Mouse (Mus musculus) macrophage (primary cell): ENCODE results near the gene Iqcf1. TPM values are rescaled to one million over a fixed set of nuclear protein-coding genes. Genes with fewer than 3 reads are reported as not detected.
"Not testable (repeated sequence)": the region's sequence is repeated elsewhere in the genome, so short reads cannot be mapped to it uniquely, and the experiment has no call there.

Experiments used
- H3K27ac ChIP-seq: fragments of 350-480 bp; formaldehyde crosslinking; 2 replicates; pipeline ENCODE4 v1.9.0; 2021
- H3K36me3 ChIP-seq: fragments of 350-480 bp; formaldehyde crosslinking; 2 replicates; pipeline ENCODE4 v1.9.0; 2021; ENCODE audit errors: inconsistent target
- H3K4me3 ChIP-seq: fragments of 350-480 bp; formaldehyde crosslinking; 2 replicates; pipeline ENCODE4 v1.9.0; 2021; ENCODE audit errors: inconsistent target
- H3K79me2 ChIP-seq: fragments of 350-480 bp; formaldehyde crosslinking; 2 replicates; pipeline ENCODE4 v1.9.0; 2021; ENCODE audit errors: inconsistent target
- WGBS: methylation state at CpG from one replicate; pipeline ENCODE4 v1.1.7; 2026; ENCODE audit warnings: inconsistent platforms; ENCODE audit not compliant: missing documents; 5-methylcytosine and 5-hydroxymethylcytosine counted together
- polyA plus RNA-seq: library from polyadenylated mRNA; stranded (reverse); fragments of 250-400 nt; gene quantifications from 3 replicates; pipeline ENCODE4 v1.2.4, GENCODE M21; 2018; ENCODE audit warnings: inconsistent platforms

Iqcf1 gene
- polyA plus RNA-seq, 1 experiment from 2014 or later = not detected

GRCm38 (mm10) chr9:106483136-106483535, 16.6 kb upstream of the Iqcf1 start:
- Histone ChIP-seq H3K4me3 (no peak overlapping the region), H3K27ac (no peak overlapping the region), H3K36me3 (peaks cover 36% of the 10 kb centered on the region; the same call in 1 of the 2 replicates), H3K79me2 (peaks cover 18% of the 10 kb centered on the region)
- 97% methylated on average over 10 of the region's 10 CpGs for WGBS

DNA sequence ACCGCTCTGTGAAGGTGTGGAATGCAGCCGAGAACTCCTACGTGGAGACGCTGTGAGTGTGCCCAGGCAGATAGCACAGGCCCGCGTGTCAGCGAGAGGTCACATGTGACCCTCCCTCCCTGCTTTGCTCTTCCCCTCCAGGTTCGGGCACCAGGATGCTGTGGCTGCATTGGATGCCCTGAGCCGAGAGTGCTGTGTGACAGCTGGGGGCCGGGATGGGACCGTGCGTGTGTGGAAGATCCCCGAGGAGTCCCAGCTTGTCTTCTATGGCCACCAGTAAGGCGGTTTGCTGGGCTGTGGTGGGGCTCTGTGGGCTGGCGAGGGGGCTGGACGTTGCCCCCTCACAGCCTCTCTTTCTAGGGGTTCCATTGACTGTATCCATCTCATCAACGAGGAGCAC, 16.2 kb upstream of the Iqcf1 start:
- Histone ChIP-seq H3K27ac (no peak overlapping the region), H3K79me2 (peaks cover 13% of the 10 kb centered on the region), H3K36me3 (peaks cover 36% of the 10 kb centered on the region; the same call in 1 of the 2 replicates), H3K4me3 (no peak overlapping the region)
- 97% methylated on average over 17 of the region's 17 CpGs for WGBS

GRCm38 (mm10) chr9:106485076-106485475, 14.7 kb upstream of the Iqcf1 start:
- Histone ChIP-seq H3K27ac (no peak overlapping the region), H3K36me3 (peaks cover 36% of the 10 kb centered on the region; the same call in 1 of the 2 replicates), H3K79me2 (no peaks in the 10 kb centered on the region; the same call in 1 of the 2 replicates), H3K4me3 (no peak overlapping the region)
- 94% methylated on average over 10 of the region's 10 CpGs for WGBS

- not testable (repeated sequence) for H3K4me3 ChIP-seq, H3K27ac ChIP-seq, H3K79me2 ChIP-seq
- 97% methylated on average over 6 of the region's 6 CpGs for WGBS
- H3K36me3 ChIP-seq = peaks cover 26% of the 10 kb centered on the region; the same call in 1 of the 2 replicates
Measured at GRCm38 (mm10) chr9:106487602-106488001, 12.2 kb upstream of the Iqcf1 start.

- H3K36me3 ChIP-seq = no peaks in the 10 kb centered on the region
- no peaks in the 10 kb centered on the region for H3K79me2 ChIP-seq
- H3K27ac ChIP-seq = no peak overlapping the region
- 91% methylated on average over 22 of the region's 22 CpGs for WGBS
- H3K4me3 ChIP-seq = no peak overlapping the region
Measured at GRCm38 (mm10) chr9:106501846-106502245, 2.1 kb downstream of the Iqcf1 start.

GRCm38 (mm10) chr9:106504246-106504645, 4.5 kb downstream of the Iqcf1 start:
- WGBS = 90% methylated on average over 6 of the region's 6 CpGs
- Histone ChIP-seq H3K79me2 (no peaks in the 10 kb centered on the region), H3K36me3 (no peaks in the 10 kb centered on the region), H3K27ac (no peak overlapping the region), H3K4me3 (no peak overlapping the region)

DNA sequence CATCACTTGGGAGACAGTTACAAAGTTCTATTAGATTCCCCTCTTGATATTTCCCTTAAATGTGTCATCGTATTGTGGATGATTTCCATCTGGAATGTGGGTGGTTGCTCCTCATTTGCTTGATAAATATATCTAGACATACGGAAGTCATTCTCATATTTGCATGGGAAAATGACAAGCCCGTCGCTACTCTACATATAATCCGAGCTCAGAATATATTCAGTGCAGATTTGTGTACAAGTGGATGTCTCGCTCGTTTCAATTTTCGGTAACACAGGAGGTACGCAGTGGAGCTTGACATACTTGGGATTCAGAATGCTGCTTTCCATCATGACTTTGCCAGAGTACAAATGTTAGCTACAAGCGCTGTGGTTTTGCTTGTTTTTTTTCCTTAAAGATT, 9.6 kb downstream of the Iqcf1 start:
- Histone ChIP-seq H3K27ac (no peak overlapping the region), H3K36me3 (no peaks in the 10 kb centered on the region), H3K79me2 (no peaks in the 10 kb centered on the region), H3K4me3 (no peak overlapping the region)
- WGBS = 93% methylated on average over 10 of the region's 10 CpGs

GRCm38 (mm10) chr9:106512729-106513450, 13.1 kb downstream of the Iqcf1 start:
- no peak overlapping the region for H3K27ac ChIP-seq
- no peak overlapping the region for H3K4me3 ChIP-seq
- H3K36me3 ChIP-seq = no peaks in the 10 kb centered on the region
- H3K79me2 ChIP-seq = no peaks in the 10 kb centered on the region
- WGBS = 53% methylated on average over 13 of the region's 13 CpGs

- Histone ChIP-seq H3K79me2 (no peaks in the 10 kb centered on the region), H3K4me3 (no peak overlapping the region), H3K36me3 (no peaks in the 10 kb centered on the region), H3K27ac (no peak overlapping the region)
- WGBS = 72% methylated on average over 5 of the region's 6 CpGs
Measured at GRCm38 (mm10) chr9:106513566-106513965, 13.8 kb downstream of the Iqcf1 start.

GRCm38 (mm10) chr9:106514273-106514672, 14.5 kb downstream of the Iqcf1 start, which contains the start of gene Iqcf5:
Iqcf5 (plus strand) TSS chr9:106514573.
- Histone ChIP-seq H3K27ac (no peak within 1 kb of the TSS), H3K36me3 (no peaks in the 10 kb centered on the region), H3K4me3 (no peak within 1 kb of the TSS), H3K79me2 (no peaks in the 10 kb centered on the region)
- 90% methylated on average over 4 of the region's 4 CpGs for WGBS

- no peaks in the 10 kb centered on the region for H3K79me2 ChIP-seq
- 68% methylated on average over 2 of the region's 2 CpGs for WGBS
- H3K36me3 ChIP-seq = no peaks in the 10 kb centered on the region
- H3K27ac ChIP-seq = no peak overlapping the region
- no peak overlapping the region for H3K4me3 ChIP-seq
Measured at GRCm38 (mm10) chr9:106519433-106519832, 19.7 kb downstream of the Iqcf1 start.

DNA sequence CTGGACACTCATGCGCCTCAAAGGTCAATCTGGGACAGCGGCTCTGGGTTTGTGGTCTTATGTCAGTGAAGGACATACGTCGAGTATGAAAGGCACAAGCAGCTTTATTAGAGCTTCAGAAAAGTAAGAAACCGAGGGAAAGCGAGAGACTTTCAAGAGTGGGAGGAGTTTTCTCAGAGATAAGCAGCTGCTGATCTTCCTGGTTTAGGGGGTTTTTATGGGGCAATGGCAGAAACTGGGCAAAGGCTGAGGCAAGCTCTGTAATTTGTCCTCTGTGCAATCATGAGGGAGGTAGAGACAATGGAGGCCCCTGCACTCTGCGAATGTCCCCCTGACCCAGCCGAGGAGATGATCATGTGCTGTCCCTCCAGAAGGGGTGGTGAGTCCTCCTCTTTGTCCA, 20.1 kb downstream of the Iqcf1 start:
- H3K27ac ChIP-seq = no peak overlapping the region
- WGBS = 74% methylated on average over 8 of the region's 8 CpGs
- no peak overlapping the region for H3K4me3 ChIP-seq
- no peaks in the 10 kb centered on the region for H3K79me2 ChIP-seq
- no peaks in the 10 kb centered on the region for H3K36me3 ChIP-seq

DNA sequence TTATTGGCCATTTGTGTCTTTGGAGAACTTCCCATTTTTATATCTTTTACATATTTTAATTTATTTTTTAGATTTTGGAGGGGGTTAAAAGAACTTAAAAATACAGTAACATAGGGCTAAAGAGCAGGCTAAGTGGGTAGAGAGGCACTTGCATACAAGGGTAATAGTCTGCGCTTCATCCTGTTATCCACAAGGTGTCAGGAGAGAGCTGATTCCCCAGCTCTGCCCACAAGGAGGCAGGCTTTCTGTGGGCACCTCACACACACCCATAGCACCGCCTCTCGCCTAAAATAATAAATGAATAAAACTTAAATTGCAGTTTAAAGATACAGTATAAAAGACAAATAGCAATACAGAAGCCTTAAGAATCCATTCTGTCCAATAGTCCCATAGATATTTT, 32.1 kb downstream of the Iqcf1 start:
- H3K79me2 ChIP-seq = no peaks in the 10 kb centered on the region
- no peaks in the 10 kb centered on the region for H3K36me3 ChIP-seq
- WGBS = 13% methylated on average over 3 of the region's 3 CpGs
- H3K27ac ChIP-seq = no peak overlapping the region
- no peak overlapping the region for H3K4me3 ChIP-seq

DNA sequence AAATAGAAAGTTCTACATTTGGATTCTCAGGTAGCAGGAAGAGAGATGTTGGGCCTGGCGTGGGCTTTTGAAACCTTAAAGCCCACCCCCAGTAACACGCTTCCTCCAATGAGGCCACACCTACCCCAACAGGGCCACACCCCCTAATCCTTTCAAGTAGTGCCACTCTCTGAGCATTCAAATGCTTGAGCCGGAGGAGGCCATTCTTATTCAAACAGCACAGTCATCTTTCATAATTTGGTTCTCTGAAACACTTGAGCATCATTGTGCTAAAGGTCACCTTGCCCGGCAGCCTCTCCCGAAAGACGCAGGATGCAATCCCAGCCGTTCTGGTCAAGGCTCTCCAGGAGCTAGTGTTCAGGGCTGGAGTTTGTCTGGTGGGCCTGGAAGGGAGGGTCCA, 34.5 kb downstream of the Iqcf1 start:
- WGBS = 97% methylated on average over 7 of the region's 7 CpGs
- Histone ChIP-seq H3K79me2 (no peaks in the 10 kb centered on the region), H3K36me3 (no peaks in the 10 kb centered on the region), H3K27ac (no peak overlapping the region), H3K4me3 (no peak overlapping the region)

DNA sequence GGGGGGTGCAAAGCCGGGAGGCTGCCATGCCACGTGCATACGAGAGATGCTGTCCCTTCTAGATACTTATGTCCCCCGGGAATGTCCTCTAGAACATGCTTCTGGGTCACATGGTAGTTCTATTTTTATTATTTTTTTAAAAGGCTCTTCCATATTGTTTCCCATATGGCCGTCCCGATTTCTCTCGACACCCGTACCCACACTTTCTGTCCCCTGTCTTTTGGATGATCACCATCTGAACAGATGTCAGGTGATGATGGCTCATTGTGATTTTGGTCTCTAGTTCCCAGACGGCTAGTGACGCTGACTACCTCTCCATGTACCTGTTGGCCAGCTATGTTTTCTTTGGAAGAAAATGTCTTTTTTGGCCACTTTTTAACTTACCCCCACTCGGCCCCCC, 35.2 kb downstream of the Iqcf1 start:
- H3K27ac ChIP-seq = no peak overlapping the region
- WGBS = 87% methylated on average over 10 of the region's 11 CpGs
- no peaks in the 10 kb centered on the region for H3K36me3 ChIP-seq
- H3K79me2 ChIP-seq = no peaks in the 10 kb centered on the region
- no peak overlapping the region for H3K4me3 ChIP-seq
